Mouse (Mus musculus) forebrain, embryonic 12.5 days (tissue): Measurements from ENCODE around the gene Midn. TPM values are rescaled to one million over a fixed set of nuclear protein-coding genes. Genes with fewer than 3 reads are reported as not detected.
A peak's percentile ranks its signal among the peaks of the same experiment; 100 is the strongest.

Source experiments
- ATAC-seq: fragments of 200-750 bp; cut with Nextera tagmentation; 2 replicates; pipeline ENCODE4 v1.8.0; 2017; ENCODE audit warnings: moderate TSS enrichment; ENCODE audit not compliant: low FRiP score
- H3K27ac ChIP-seq: fragments of 300-500 bp; sonication (generic); 2 replicates; pipeline ENCODE4 v1.5.1; 2016; ENCODE audit warnings: mild to moderate bottlenecking
- H3K27me3 ChIP-seq: fragments of 300-500 bp; sonication (generic); 2 replicates; pipeline ENCODE4 v1.6.1; 2016; ENCODE audit warnings: mild to moderate bottlenecking
- H3K36me3 ChIP-seq: fragments of 300-500 bp; sonication (generic); replicated peaks from 2 replicates; pipeline ENCODE4 v1.6.1; 2016; ENCODE audit warnings: mild to moderate bottlenecking
- H3K4me1 ChIP-seq: fragments of 300-500 bp; sonication (generic); 2 replicates; pipeline ENCODE4 v1.6.1; 2016
- H3K4me2 ChIP-seq: fragments of 300-500 bp; sonication (generic); 2 replicates; pipeline ENCODE4 v1.6.1; 2016; ENCODE audit warnings: mild to moderate bottlenecking, moderate library complexity
- H3K4me3 ChIP-seq: fragments of 300-500 bp; sonication (generic); replicated peaks from 2 replicates; pipeline ENCODE4 v1.5.1; 2016; ENCODE audit warnings: mild to moderate bottlenecking
- H3K9ac ChIP-seq: fragments of 300-500 bp; sonication (generic); 2 replicates; pipeline ENCODE4 v1.6.1; 2016; ENCODE audit warnings: mild to moderate bottlenecking
- H3K9me3 ChIP-seq: fragments of 300-500 bp; sonication (generic); 2 replicates; pipeline ENCODE4 v1.6.1; 2016
- WGBS: fragments of 180-500 bp; shearing (Covaris S2); methylation state at CpG from one replicate; pipeline ENCODE4 v1.1.7; 2016; 5-methylcytosine and 5-hydroxymethylcytosine counted together
- polyA plus RNA-seq: library from polyadenylated mRNA; unstranded; fragments of >200 nt; fragmentation: Nextera tagmentation; extraction: Ambion mirVana; gene quantifications from 2 replicates; pipeline ENCODE4 v1.2.1, GENCODE M21; 2016

Midn gene
- polyA plus RNA-seq, 1 experiment from 2014 or later, result 50.3 TPM

GRCm38 (mm10) chr10:80131952-80132350 is 16.1 kb upstream of the Midn start:
- peak overlapping the region; percentile 9; the same call in 1 of the 2 replicates for H3K4me3 ChIP-seq
- H3K27me3 ChIP-seq, result peaks cover 61% of the 10 kb centered on the region
- H3K9ac ChIP-seq, result no peak overlapping the region

GRCm38 (mm10) chr10:80133226-80133849 is 14.7 kb upstream of the Midn start:
- Histone ChIP-seq H3K4me1 (peaks cover 40% of the 10 kb centered on the region), H3K4me3 (no peak overlapping the region)

More at GRCm38 (mm10) chr10:80131952-80132350, 16.1 kb upstream of the Midn start:
- Histone ChIP-seq H3K36me3 (peaks cover 91% of the 10 kb centered on the region), H3K4me1 (peaks cover 26% of the 10 kb centered on the region), H3K4me2 (peak overlapping the region; percentile 40), H3K9me3 (no peaks in the 10 kb centered on the region), H3K27ac (no peak overlapping the region)
- ATAC-seq, result no peak
- WGBS, result 34% methylated on average over 27 of the region's 27 CpGs

GRCm38 (mm10) chr10:80134421-80134820 is 13.7 kb upstream of the Midn start:
- no peak overlapping the region for H3K9ac ChIP-seq
- H3K4me3 ChIP-seq, result no peak overlapping the region
- peaks cover 74% of the 10 kb centered on the region for H3K27me3 ChIP-seq
- no peak overlapping the region for H3K27ac ChIP-seq
- H3K4me2 ChIP-seq, result no peak overlapping the region
- H3K36me3 ChIP-seq, result peaks cover 66% of the 10 kb centered on the region
- no peaks in the 10 kb centered on the region for H3K9me3 ChIP-seq
- ATAC-seq, result no peak
- 91% methylated on average over 9 of the region's 9 CpGs for WGBS
- H3K4me1 ChIP-seq, result peaks cover 48% of the 10 kb centered on the region

More at GRCm38 (mm10) chr10:80133226-80133849, 14.7 kb upstream of the Midn start:
- ATAC-seq, result no peak
- Histone ChIP-seq H3K9me3 (no peaks in the 10 kb centered on the region), H3K4me2 (no peak overlapping the region), H3K27ac (no peak overlapping the region), H3K36me3 (peaks cover 77% of the 10 kb centered on the region), H3K9ac (peak overlapping the region; percentile 25; the same call in 1 of the 2 replicates), H3K27me3 (peaks cover 74% of the 10 kb centered on the region)
- WGBS, result 79% methylated on average over 8 of the region's 8 CpGs

GRCm38 (mm10) chr10:80135161-80135560 is 12.9 kb upstream of the Midn start:
- 86% methylated on average over 10 of the region's 10 CpGs for WGBS
- ATAC-seq, result no peak
- H3K36me3 ChIP-seq, result peaks cover 59% of the 10 kb centered on the region
- H3K4me2 ChIP-seq, result no peak overlapping the region
- no peak overlapping the region for H3K27ac ChIP-seq
- H3K9ac ChIP-seq, result no peak overlapping the region
- no peaks in the 10 kb centered on the region for H3K9me3 ChIP-seq
- no peak overlapping the region for H3K4me3 ChIP-seq
- peaks cover 51% of the 10 kb centered on the region for H3K4me1 ChIP-seq
- peaks cover 75% of the 10 kb centered on the region for H3K27me3 ChIP-seq

GRCm38 (mm10) chr10:80135641-80136040 is 12.4 kb upstream of the Midn start:
- no peak for ATAC-seq
- WGBS, result 84% methylated on average over 1 of the region's 1 CpGs
- no peak overlapping the region for H3K4me3 ChIP-seq
- H3K9me3 ChIP-seq, result no peaks in the 10 kb centered on the region
- H3K36me3 ChIP-seq, result peaks cover 54% of the 10 kb centered on the region
- H3K27me3 ChIP-seq, result peaks cover 71% of the 10 kb centered on the region
- no peak overlapping the region for H3K9ac ChIP-seq
- no peak overlapping the region for H3K4me2 ChIP-seq
- H3K27ac ChIP-seq, result no peak overlapping the region
- peaks cover 53% of the 10 kb centered on the region for H3K4me1 ChIP-seq

GRCm38 (mm10) chr10:80136179-80136951 is 11.7 kb upstream of the Midn start:
- H3K9ac ChIP-seq, result no peak overlapping the region
- H3K27me3 ChIP-seq, result peaks cover 64% of the 10 kb centered on the region
- H3K36me3 ChIP-seq, result peaks cover 47% of the 10 kb centered on the region
- no peak for ATAC-seq
- H3K4me1 ChIP-seq, result peaks cover 57% of the 10 kb centered on the region
- no peaks in the 10 kb centered on the region for H3K9me3 ChIP-seq
- peak overlapping the region; percentile 95 for H3K4me2 ChIP-seq
- H3K4me3 ChIP-seq, result peak overlapping the region; percentile 72
- WGBS, result 14% methylated on average over 40 of the region's 49 CpGs
- H3K27ac ChIP-seq, result 0 out of 2 replicates have a peak overlapping the region, but pooled peaks have one; percentile 90

GRCm38 (mm10) chr10:80136952-80137625 is 11.0 kb upstream of the Midn start:
- H3K4me1 ChIP-seq, result peaks cover 56% of the 10 kb centered on the region
- peak overlapping the region; percentile 91 for H3K9ac ChIP-seq
- peak overlapping the region; percentile 95 for H3K4me2 ChIP-seq
- peaks cover 59% of the 10 kb centered on the region for H3K27me3 ChIP-seq
- H3K36me3 ChIP-seq, result peaks cover 41% of the 10 kb centered on the region
- no peaks in the 10 kb centered on the region for H3K9me3 ChIP-seq
- H3K27ac ChIP-seq, result peak overlapping the region; percentile 90
- ATAC-seq, result no peak
- H3K4me3 ChIP-seq, result peak overlapping the region; percentile 72
- 4% methylated on average over 27 of the region's 29 CpGs for WGBS

- 3% methylated on average over 27 of the region's 33 CpGs for WGBS
- peaks cover 51% of the 10 kb centered on the region for H3K27me3 ChIP-seq
These were observed 10.2 kb upstream of the Midn start for GRCm38 (mm10) chr10:80137626-80138552.

GRCm38 (mm10) chr10:80138553-80139438 is 9.3 kb upstream of the Midn start, which contains the start of gene Atp5d:
Gene Atp5d, plus strand, starts transcription at chr10:80138632.
- under 1% methylated on average over 57 of the region's 94 CpGs for WGBS
- Histone ChIP-seq H3K9me3 (no peaks in the 10 kb centered on the region), H3K4me1 (peaks cover 63% of the 10 kb centered on the region), H3K27me3 (peaks cover 47% of the 10 kb centered on the region), H3K27ac (peak within 1 kb of the TSS; percentile 90), H3K4me2 (peak within 1 kb of the TSS; percentile 95), H3K9ac (peak within 1 kb of the TSS; percentile 91), H3K36me3 (peaks cover 29% of the 10 kb centered on the region), H3K4me3 (peak within 1 kb of the TSS; percentile 72)
- peak; percentile 14 for ATAC-seq

More at GRCm38 (mm10) chr10:80137626-80138552, 10.2 kb upstream of the Midn start:
- H3K4me2 ChIP-seq, result peak overlapping the region; percentile 95
- peak overlapping the region; percentile 91 for H3K9ac ChIP-seq
- peak overlapping the region; percentile 90 for H3K27ac ChIP-seq
- ATAC-seq, result 0 out of 2 replicates have a peak, but pooled peaks have one; percentile 3
- H3K4me1 ChIP-seq, result peaks cover 58% of the 10 kb centered on the region
- H3K9me3 ChIP-seq, result no peaks in the 10 kb centered on the region
- peak overlapping the region; percentile 72 for H3K4me3 ChIP-seq
- peaks cover 33% of the 10 kb centered on the region for H3K36me3 ChIP-seq

- H3K9ac ChIP-seq, result peak overlapping the region; percentile 91
- peak overlapping the region; percentile 72 for H3K4me3 ChIP-seq
- no peak for ATAC-seq
- peaks cover 45% of the 10 kb centered on the region for H3K27me3 ChIP-seq
- H3K4me2 ChIP-seq, result peak overlapping the region; percentile 95
- H3K4me1 ChIP-seq, result peaks cover 70% of the 10 kb centered on the region
- 0% methylated on average over 9 of the region's 10 CpGs for WGBS
- H3K27ac ChIP-seq, result peak overlapping the region; percentile 90
- H3K9me3 ChIP-seq, result no peaks in the 10 kb centered on the region
- H3K36me3 ChIP-seq, result peaks cover 31% of the 10 kb centered on the region
These were observed 8.7 kb upstream of the Midn start for GRCm38 (mm10) chr10:80139439-80139775.
